Mouse (Mus musculus) hindbrain, embryonic 14.5 days (tissue): ENCODE data around the gene Plxna1. TPM values are rescaled to one million over a fixed set of nuclear protein-coding genes. Genes with fewer than 3 reads are reported as not detected.

ENCODE experiments used
- ATAC-seq: fragments of 200-750 bp; cut with Nextera tagmentation; 2 replicates; pipeline ENCODE4 v1.8.0; 2017; ENCODE audit warnings: moderate number of reproducible peaks, mild to moderate bottlenecking, moderate TSS enrichment, moderate library complexity; ENCODE audit not compliant: low FRiP score
- DNase-seq: peaks from one replicate; pipeline ENCODE4 v3.0.0-alpha.2; 2015; ENCODE audit warnings: low spot score
- H3K27ac ChIP-seq: fragments of 300-500 bp; sonication (generic); 2 replicates; pipeline ENCODE4 v1.5.1; 2014; ENCODE audit warnings: mild to moderate bottlenecking, moderate library complexity
- H3K27me3 ChIP-seq: fragments of 300-500 bp; sonication (generic); 2 replicates; pipeline ENCODE4 v1.6.1; 2014; ENCODE audit warnings: mild to moderate bottlenecking, low read length, mixed read lengths; ENCODE audit not compliant: control insufficient read depth, insufficient read depth
- H3K36me3 ChIP-seq: fragments of 300-500 bp; sonication (generic); replicated peaks from 2 replicates; pipeline ENCODE4 v1.6.1; 2014; ENCODE audit not compliant: control insufficient read depth, insufficient read depth
- H3K4me1 ChIP-seq: fragments of 300-500 bp; sonication (generic); replicated peaks from 2 replicates; pipeline ENCODE4 v1.6.1; 2014; ENCODE audit warnings: antibody characterized with exemption, low read length, mixed read lengths; ENCODE audit not compliant: control insufficient read depth, insufficient read depth
- H3K4me2 ChIP-seq: fragments of 300-500 bp; sonication (generic); replicated peaks from 2 replicates; pipeline ENCODE4 v1.6.1; 2014; ENCODE audit warnings: mild to moderate bottlenecking, moderate library complexity
- H3K4me3 ChIP-seq: fragments of 300-500 bp; sonication (generic); replicated peaks from 2 replicates; pipeline ENCODE4 v1.5.1; 2014; ENCODE audit warnings: mild to moderate bottlenecking, low read length
- H3K9ac ChIP-seq: fragments of 300-500 bp; sonication (generic); 2 replicates; pipeline ENCODE4 v1.6.1; 2014
- H3K9me3 ChIP-seq: fragments of 300-500 bp; sonication (generic); 2 replicates; pipeline ENCODE4 v1.6.1; 2016; ENCODE audit warnings: low read length; ENCODE audit not compliant: control insufficient read depth
- WGBS: fragments of 180-500 bp; shearing (Covaris S2); extraction: QIAGEN DNeasy Blood & Tissue Kit; methylation state at CpG from one replicate; pipeline ENCODE4 v1.1.7; 2014; 5-methylcytosine and 5-hydroxymethylcytosine counted together
- polyA plus RNA-seq: library from polyadenylated mRNA; unstranded; fragments of >200 nt; fragmentation: Nextera tagmentation; extraction: Ambion mirVana; gene quantifications from 2 replicates; pipeline ENCODE4 v1.2.1, GENCODE M21; 2014

Plxna1 gene
- polyA plus RNA-seq, 1 experiment from 2014 or later = 47.3 TPM

- Histone ChIP-seq H3K4me1 (no peaks in the 10 kb centered on the region), H3K27me3 (no peaks in the 10 kb centered on the region), H3K4me2 (no peak overlapping the region), H3K27ac (no peak overlapping the region), H3K36me3 (peaks cover 87% of the 10 kb centered on the region), H3K9me3 (no peaks in the 10 kb centered on the region), H3K4me3 (no peak overlapping the region), H3K9ac (no peak overlapping the region)
- no peak for DNase-seq
- 91% methylated on average over 4 of the region's 4 CpGs for WGBS
- ATAC-seq = no peak
Measured at GRCm38 (mm10) chr6:89324842-89325241, 37.6 kb downstream of the Plxna1 start.

DNA sequence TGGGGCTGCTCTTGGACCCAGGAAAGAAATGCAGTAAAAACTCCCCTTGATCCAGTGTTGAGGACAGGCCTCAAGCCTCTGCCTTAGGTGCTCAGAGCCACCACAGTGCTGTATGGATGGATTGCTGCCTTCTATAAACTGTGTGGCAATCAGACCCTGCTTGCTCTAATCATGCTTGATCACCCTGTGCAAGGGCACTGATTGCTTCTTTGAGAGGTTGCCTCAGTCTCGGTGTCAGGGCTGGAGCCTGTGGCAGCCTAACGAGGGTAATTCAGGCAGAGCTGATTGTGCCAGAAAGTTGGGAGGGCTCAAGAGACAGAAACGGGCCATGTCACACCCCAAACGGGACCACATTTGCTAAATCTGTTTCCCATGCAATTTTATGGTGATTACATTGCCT lies 47.2 kb downstream of the Plxna1 start:
- peaks cover 31% of the 10 kb centered on the region for H3K36me3 ChIP-seq
- H3K4me3 ChIP-seq = no peak overlapping the region
- no peaks in the 10 kb centered on the region for H3K9me3 ChIP-seq
- ATAC-seq (no peak), DNase-seq (no peak)
- no peak overlapping the region for H3K4me2 ChIP-seq
- no peaks in the 10 kb centered on the region for H3K27me3 ChIP-seq
- H3K4me1 ChIP-seq = no peaks in the 10 kb centered on the region
- 0 out of 2 replicates have a peak overlapping the region, but pooled peaks have one; percentile 22 for H3K27ac ChIP-seq
- 58% methylated on average over 4 of the region's 4 CpGs for WGBS
- no peak overlapping the region for H3K9ac ChIP-seq

DNA sequence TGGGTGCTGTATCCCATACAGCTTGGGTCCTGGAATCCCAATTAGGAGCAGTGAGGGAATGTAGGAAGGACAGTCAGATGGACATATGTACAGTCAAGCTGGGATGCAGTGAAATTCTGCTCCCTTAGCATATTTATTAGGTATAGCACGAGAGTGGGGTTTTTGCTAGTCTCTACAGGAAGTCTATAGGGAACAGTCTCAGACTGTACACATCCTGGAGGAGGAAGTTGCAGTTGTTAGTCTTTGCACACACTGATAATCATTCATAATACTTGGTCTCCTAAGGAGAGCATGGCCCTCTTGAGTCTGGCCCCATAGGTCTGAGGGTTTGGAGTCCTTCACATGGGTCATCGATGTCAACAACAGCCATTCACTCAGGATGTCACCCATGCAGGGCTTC lies 50.9 kb downstream of the Plxna1 start:
- no peak overlapping the region for H3K27ac ChIP-seq
- WGBS = 80% methylated on average over 2 of the region's 2 CpGs
- H3K4me3 ChIP-seq = no peak overlapping the region
- H3K9ac ChIP-seq = no peak overlapping the region
- no peak for ATAC-seq
- no peaks in the 10 kb centered on the region for H3K4me1 ChIP-seq
- no peak for DNase-seq
- H3K9me3 ChIP-seq = peaks cover 7% of the 10 kb centered on the region; the same call in 1 of the 2 replicates
- H3K27me3 ChIP-seq = no peaks in the 10 kb centered on the region
- no peak overlapping the region for H3K4me2 ChIP-seq
- no peaks in the 10 kb centered on the region; the same call in 1 of the 2 replicates for H3K36me3 ChIP-seq

- DNase-seq = no peak
- H3K27me3 ChIP-seq = no peaks in the 10 kb centered on the region
Measured at GRCm38 (mm10) chr6:89310236-89310635, 52.2 kb downstream of the Plxna1 start.

DNA sequence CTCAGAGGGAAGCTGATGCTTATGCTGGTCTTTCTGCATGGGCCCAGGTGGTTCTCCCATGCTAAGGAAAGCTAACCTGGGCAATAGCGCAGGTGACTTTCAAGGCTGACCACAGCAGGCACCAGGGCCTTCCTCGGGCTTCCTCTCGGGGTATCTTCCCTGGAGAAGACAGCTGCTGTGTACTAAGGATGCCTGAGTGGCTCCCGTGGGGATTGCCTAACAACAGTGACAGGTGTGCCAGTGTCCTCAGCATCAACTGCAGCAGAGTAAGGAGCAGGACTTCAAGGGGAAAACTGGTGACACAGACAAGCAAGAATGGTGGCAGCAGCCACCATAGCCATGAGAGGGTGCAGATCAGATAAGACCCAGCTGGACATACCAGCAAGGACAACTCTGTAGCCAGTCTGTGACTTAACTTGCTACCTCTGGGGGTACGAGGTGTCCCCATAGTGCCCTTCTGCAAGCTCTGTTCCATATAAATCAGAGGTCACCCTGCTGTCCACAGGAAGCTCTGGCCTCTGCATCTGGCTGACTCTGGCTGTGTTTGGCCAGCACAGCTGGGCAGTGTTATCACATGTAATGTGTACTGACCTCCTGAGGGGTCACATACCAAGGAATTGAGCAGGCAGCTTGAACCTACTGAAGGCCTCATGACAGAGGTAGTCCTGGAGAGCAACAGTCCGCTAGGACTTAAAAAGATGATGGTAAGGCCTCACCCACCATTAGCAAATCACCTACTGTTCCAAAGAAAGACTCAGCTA lies 54.0 kb downstream of the Plxna1 start:
- Histone ChIP-seq H3K4me2 (no peak overlapping the region), H3K27me3 (no peaks in the 10 kb centered on the region), H3K36me3 (no peaks in the 10 kb centered on the region), H3K4me1 (0 out of 2 replicates have a peak, but pooled peaks cover 9% of the 10 kb centered on the region), H3K9me3 (peaks cover 14% of the 10 kb centered on the region; the same call in 1 of the 2 replicates), H3K9ac (no peak overlapping the region), H3K27ac (no peak overlapping the region), H3K4me3 (no peak overlapping the region)
- DNase-seq = no peak
- ATAC-seq = no peak
- WGBS = 74% methylated on average over 6 of the region's 6 CpGs

More at GRCm38 (mm10) chr6:89310236-89310635, 52.2 kb downstream of the Plxna1 start:
- Histone ChIP-seq H3K36me3 (no peaks in the 10 kb centered on the region), H3K4me1 (no peaks in the 10 kb centered on the region), H3K9me3 (peaks cover 14% of the 10 kb centered on the region; the same call in 1 of the 2 replicates), H3K4me2 (no peak overlapping the region), H3K9ac (no peak overlapping the region), H3K4me3 (no peak overlapping the region), H3K27ac (no peak overlapping the region)
- no peak for ATAC-seq
- 44% methylated on average over 9 of the region's 9 CpGs for WGBS

DNA sequence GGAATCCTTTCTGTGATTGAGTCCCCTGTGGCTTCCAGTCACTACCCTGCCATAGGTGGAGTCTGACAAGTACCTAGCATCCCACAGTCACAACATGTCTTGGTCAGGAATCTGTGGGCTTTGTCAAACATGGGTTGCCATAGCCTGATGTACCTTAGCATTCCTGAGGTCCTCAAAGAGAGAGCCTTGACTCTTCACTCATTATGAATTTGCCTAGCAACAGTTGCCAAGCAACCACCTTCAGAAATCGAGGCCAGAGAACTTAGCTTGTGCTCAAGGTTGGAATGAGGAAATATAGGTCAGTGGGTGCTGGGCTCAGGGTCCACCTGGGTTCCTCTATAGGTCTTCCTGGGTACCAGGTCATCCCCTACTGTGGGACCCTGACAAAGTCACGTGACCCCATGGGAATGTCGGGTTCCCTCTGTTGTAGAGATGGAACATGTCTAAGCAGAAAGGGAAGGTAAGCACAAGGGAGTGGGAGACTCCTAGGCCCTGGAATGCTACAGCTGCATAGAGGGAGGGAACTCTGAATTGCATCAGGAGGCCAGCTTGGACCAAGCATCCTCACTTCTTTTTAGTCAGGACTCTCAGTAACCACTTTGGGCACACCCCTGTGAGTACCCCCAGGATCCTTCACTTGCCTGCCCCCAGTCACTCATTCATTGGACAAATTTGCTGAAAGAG lies 57.9 kb downstream of the Plxna1 start:
- H3K4me1 ChIP-seq = 0 out of 2 replicates have a peak, but pooled peaks cover 9% of the 10 kb centered on the region
- no peak overlapping the region for H3K27ac ChIP-seq
- WGBS = 61% methylated on average over 3 of the region's 3 CpGs
- H3K36me3 ChIP-seq = no peaks in the 10 kb centered on the region
- H3K9me3 ChIP-seq = peaks cover 14% of the 10 kb centered on the region; the same call in 1 of the 2 replicates
- peak; percentile 55 for ATAC-seq
- peak; percentile 63 for DNase-seq
- no peak overlapping the region for H3K4me2 ChIP-seq
- no peak overlapping the region for H3K4me3 ChIP-seq
- H3K27me3 ChIP-seq = no peaks in the 10 kb centered on the region
- H3K9ac ChIP-seq = no peak overlapping the region

DNA sequence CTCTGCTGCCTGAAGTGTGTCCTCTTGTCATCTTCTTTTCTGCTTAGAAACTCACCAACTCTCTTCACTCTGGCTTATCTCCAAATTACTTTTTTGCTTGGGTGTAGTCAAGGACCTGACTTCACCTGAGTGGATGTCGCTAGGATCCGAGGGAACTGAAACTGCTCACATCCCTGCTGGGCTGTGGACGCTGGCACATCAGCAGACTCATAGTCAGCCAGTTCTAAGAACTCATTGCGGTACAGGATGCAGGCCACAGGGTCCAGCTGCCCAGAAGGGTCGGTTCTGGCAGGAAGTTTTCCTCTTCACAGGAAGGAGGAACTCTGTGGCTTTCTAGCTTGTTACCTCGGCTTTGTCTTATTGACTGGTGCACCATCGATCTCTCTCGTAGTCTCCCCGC lies 62.6 kb downstream of the Plxna1 start:
- no peak overlapping the region for H3K4me2 ChIP-seq
- DNase-seq = no peak
- H3K9ac ChIP-seq = no peak overlapping the region
- H3K4me3 ChIP-seq = no peak overlapping the region
- no peaks in the 10 kb centered on the region for H3K36me3 ChIP-seq
- no peaks in the 10 kb centered on the region for H3K27me3 ChIP-seq
- no peak for ATAC-seq
- H3K4me1 ChIP-seq = 0 out of 2 replicates have a peak, but pooled peaks cover 9% of the 10 kb centered on the region
- H3K27ac ChIP-seq = no peak overlapping the region
- H3K9me3 ChIP-seq = no peaks in the 10 kb centered on the region
- 83% methylated on average over 9 of the region's 9 CpGs for WGBS

GRCm38 (mm10) chr6:89296909-89297695 lies 65.3 kb downstream of the Plxna1 start:
- Histone ChIP-seq H3K27ac (no peak overlapping the region), H3K4me3 (no peak overlapping the region), H3K27me3 (no peaks in the 10 kb centered on the region), H3K9ac (no peak overlapping the region), H3K36me3 (no peaks in the 10 kb centered on the region), H3K9me3 (no peaks in the 10 kb centered on the region), H3K4me2 (no peak overlapping the region), H3K4me1 (no peaks in the 10 kb centered on the region)
- ATAC-seq (0 out of 2 replicates have a peak, but pooled peaks have one; percentile 17), DNase-seq (no peak)
- WGBS = 57% methylated on average over 15 of the region's 15 CpGs
